Mouse (Mus musculus) CH12.LX (cell line): Measurements from ENCODE around the gene Eps8.

Experiments used
- CHD2 ChIP-seq: IDR thresholded peaks from 2 replicates; pipeline ENCODE4 v1.6.1; 2011; ENCODE audit warnings: low read length, improper control_type of control experiment
- CTCF ChIP-seq, 2 experiments: IDR thresholded peaks in 1 of 2; conservative IDR thresholded peaks in 1 of 2; 2 replicates each; pipeline ENCODE4 v1.5.1; 2011 to 2012; ENCODE audit warnings: low read depth in 2 of 2, low read length in 2 of 2, improper control_type of control experiment in 1 of 2, inconsistent platforms in 1 of 2, mild to moderate bottlenecking in 1 of 2, moderate library complexity in 1 of 2
- E2F4 ChIP-seq: IDR thresholded peaks from 2 replicates; pipeline ENCODE4 v1.6.1; 2011; ENCODE audit warnings: low read depth, low read length, improper control_type of control experiment; ENCODE audit not compliant: insufficient replicate concordance
- MAX ChIP-seq: IDR thresholded peaks from 2 replicates; pipeline ENCODE4 v1.6.1; 2011; ENCODE audit warnings: low read length, improper control_type of control experiment
- MEF2A ChIP-seq: IDR thresholded peaks from 2 replicates; pipeline ENCODE4 v1.6.1; 2014; ENCODE audit warnings: low read depth, mild to moderate bottlenecking, inconsistent platforms, low read length, improper control_type of control experiment, borderline replicate concordance
- POLR2A ChIP-seq: IDR thresholded peaks from 2 replicates; pipeline ENCODE4 v1.6.1; 2011; ENCODE audit warnings: low read depth, mild to moderate bottlenecking, improper control_type of control experiment, low read length
- POLR2AphosphoS2 ChIP-seq: IDR thresholded peaks from 2 replicates; pipeline ENCODE4 v1.6.1; 2011; ENCODE audit warnings: low read depth, low read length, improper control_type of control experiment
- SMC3 ChIP-seq: IDR thresholded peaks from 2 replicates; pipeline ENCODE4 v1.6.1; 2011; ENCODE audit warnings: low read depth, low read length, improper control_type of control experiment
- TCF12 ChIP-seq: IDR thresholded peaks from 2 replicates; pipeline ENCODE4 v1.6.1; 2014; ENCODE audit warnings: low read depth, mild to moderate bottlenecking, inconsistent platforms, low read length, improper control_type of control experiment
- ZC3H11A ChIP-seq: IDR thresholded peaks from 2 replicates; pipeline ENCODE4 v1.6.1; 2012; ENCODE audit warnings: low read depth, mild to moderate bottlenecking, inconsistent platforms, low read length, improper control_type of control experiment
- ZMIZ1 ChIP-seq: IDR thresholded peaks from 2 replicates; pipeline ENCODE4 v1.6.1; 2012; ENCODE audit warnings: low read depth, mild to moderate bottlenecking, inconsistent platforms, low read length, improper control_type of control experiment

GRCm38 (mm10) chr6:137503009-137503408, 151.7 kb downstream of the Eps8 start:
- TF ChIP-seq CHD2, result no peak
- TF ChIP-seq SMC3, result no peak
- no peak for TF ChIP-seq CTCF (conservative IDR thresholded peaks at IDR 0.05 in 1 of 2, IDR thresholded peaks at IDR 0.05 in 1 of 2; ENCODE audit: low read depth in 2 of 2, low read length in 2 of 2)
- TF ChIP-seq MEF2A, result no peak
- TF ChIP-seq MAX, result no peak
- no peak for TF ChIP-seq POLR2A
- TF ChIP-seq ZMIZ1, result no peak
- no peak for TF ChIP-seq TCF12
- no peak for TF ChIP-seq ZC3H11A
- no peak for TF ChIP-seq POLR2AphosphoS2
- no peak for TF ChIP-seq E2F4
